Mouse (Mus musculus): Measurements from ENCODE around the gene Me1. TPM values are rescaled to one million over a fixed set of nuclear protein-coding genes. Genes with fewer than 3 reads are reported as not detected.

Gene Me1
- polyA plus RNA-seq, 1 experiment from 2014 or later = 33.3 TPM

DNA sequence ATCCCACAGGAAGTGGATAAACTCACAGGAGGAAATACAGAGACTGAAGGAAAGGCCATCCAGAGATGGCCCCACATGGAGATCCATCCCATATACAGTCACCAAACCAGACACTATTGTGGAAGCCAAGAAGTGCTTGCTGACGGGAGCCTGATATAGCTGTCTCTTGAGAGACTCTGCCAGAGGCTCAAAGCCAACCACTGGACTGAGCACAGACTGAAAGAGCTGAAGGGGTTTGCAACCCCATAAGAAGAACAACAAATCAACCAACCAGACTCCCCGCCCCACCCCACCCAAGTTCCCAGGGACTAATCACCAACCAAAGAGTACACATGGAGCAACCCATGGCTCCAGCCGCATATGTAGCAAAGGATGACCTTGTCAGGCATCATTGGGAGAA lies 19.5 kb downstream of the Me1 start:
- Histone ChIP-seq H3K4me2 (ENCODE audit: low read length) (no peak overlapping the region), H3K4me3 (ENCODE audit: control insufficient read depth in 1 of 2, insufficient read depth in 1 of 2, low read depth in 1 of 2, low read length in 2 of 2) (no peak overlapping the region), H3K9ac (ENCODE audit: low read length) (no peak overlapping the region), H3K4me1 (ENCODE audit: control insufficient read depth in 2 of 2, insufficient read depth in 2 of 2, low read length in 2 of 2) (no peaks in the 10 kb centered on the region; a peak in 2 of 4 replicates), H3K27me3 (ENCODE audit: control insufficient read depth, insufficient read depth, low read length) (no peaks in the 10 kb centered on the region), H3K36me3 (ENCODE audit: control insufficient read depth, insufficient read depth, low read length) (0 out of 2 replicates have a peak, but pooled peaks cover 2% of the 10 kb centered on the region), H3K27ac (replicated peaks in 1 of 2; ENCODE audit: control insufficient read depth in 1 of 2, insufficient read depth in 1 of 2, low read depth in 2 of 2, low read length in 2 of 2) (no peak overlapping the region), H3K9me3 (ENCODE audit: control insufficient read depth, low read length) (no peaks in the 10 kb centered on the region)
- 77% methylated on average over 3 of the region's 3 CpGs for WGBS
- ATAC-seq (ENCODE audit: insufficient number of reproducible peaks, insufficient read depth, low FRiP score, low read depth) = no peak

DNA sequence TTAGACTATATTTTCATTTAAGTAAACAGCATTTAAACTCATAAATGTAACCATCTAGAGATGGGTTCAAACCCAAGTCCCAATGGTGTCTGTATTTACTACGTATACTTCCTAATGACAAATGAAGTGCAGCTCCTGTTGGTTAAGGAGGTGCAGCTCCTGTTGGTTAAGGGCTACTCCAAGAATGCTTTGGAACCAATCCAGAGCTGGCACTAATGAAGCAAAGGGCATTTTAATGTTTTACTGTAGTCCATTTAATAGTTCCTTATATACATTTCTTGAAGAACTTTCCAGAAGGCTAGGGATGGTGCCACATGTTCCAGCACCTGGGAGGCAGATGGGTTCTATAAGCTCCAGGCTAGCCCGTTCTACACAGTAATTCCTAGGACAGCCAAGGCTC lies 20.3 kb downstream of the Me1 start:
- no peak overlapping the region for H3K4me2 ChIP-seq (ENCODE audit: low read length)
- H3K9me3 ChIP-seq (ENCODE audit: control insufficient read depth, low read length) = no peaks in the 10 kb centered on the region
- no peak overlapping the region for H3K27ac ChIP-seq (replicated peaks in 1 of 2; ENCODE audit: control insufficient read depth in 1 of 2, insufficient read depth in 1 of 2, low read depth in 2 of 2, low read length in 2 of 2)
- H3K4me1 ChIP-seq (ENCODE audit: control insufficient read depth in 2 of 2, insufficient read depth in 2 of 2, low read length in 2 of 2) = no peaks in the 10 kb centered on the region; a peak in 2 of 4 replicates
- H3K9ac ChIP-seq (ENCODE audit: low read length) = no peak overlapping the region
- no peak for ATAC-seq (ENCODE audit: insufficient number of reproducible peaks, insufficient read depth, low FRiP score, low read depth)
- 0 out of 2 replicates have a peak, but pooled peaks cover 2% of the 10 kb centered on the region for H3K36me3 ChIP-seq (ENCODE audit: control insufficient read depth, insufficient read depth, low read length)
- 89% methylated on average over 2 of the region's 2 CpGs for WGBS
- H3K27me3 ChIP-seq (ENCODE audit: control insufficient read depth, insufficient read depth, low read length) = no peaks in the 10 kb centered on the region
- no peak overlapping the region for H3K4me3 ChIP-seq (ENCODE audit: control insufficient read depth in 1 of 2, insufficient read depth in 1 of 2, low read depth in 1 of 2, low read length in 2 of 2)

DNA sequence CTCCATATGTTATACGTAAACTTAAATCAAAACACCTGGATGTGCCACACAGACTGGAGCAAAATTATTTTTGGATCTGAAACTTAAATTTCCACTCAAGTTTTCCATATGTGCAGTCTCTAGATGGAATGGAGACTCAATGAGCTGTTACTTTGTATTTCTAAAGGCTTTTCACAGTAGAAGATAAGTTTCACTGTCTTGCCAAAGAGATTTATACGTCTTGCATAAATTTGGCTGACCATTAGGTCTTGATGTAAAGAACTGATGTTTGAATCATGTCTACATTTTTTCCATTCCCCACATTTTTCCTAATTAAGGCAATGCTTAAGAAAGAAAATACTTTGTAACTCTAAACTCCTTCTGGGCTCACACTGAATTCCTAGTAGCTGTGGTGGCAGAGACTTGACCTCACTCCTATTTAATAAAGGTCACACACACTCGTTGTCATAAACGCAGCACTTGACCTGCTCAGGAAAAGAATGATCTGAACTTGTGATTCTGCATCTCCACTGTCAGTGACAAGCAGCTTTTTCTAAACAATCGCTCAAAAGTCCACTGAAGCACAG lies 22.8 kb downstream of the Me1 start:
- H3K27ac ChIP-seq (replicated peaks in 1 of 2; ENCODE audit: control insufficient read depth in 1 of 2, insufficient read depth in 1 of 2, low read depth in 2 of 2, low read length in 2 of 2) = peak overlapping the region in 1 of 2 experiments; percentile 55; a peak in 1 of 4 replicates
- no peaks in the 10 kb centered on the region for H3K9me3 ChIP-seq (ENCODE audit: control insufficient read depth, low read length)
- no peak overlapping the region for H3K4me2 ChIP-seq (ENCODE audit: low read length)
- 57% methylated on average over 5 of the region's 5 CpGs for WGBS
- H3K27me3 ChIP-seq (ENCODE audit: control insufficient read depth, insufficient read depth, low read length) = no peaks in the 10 kb centered on the region
- H3K9ac ChIP-seq (ENCODE audit: low read length) = no peak overlapping the region
- H3K4me1 ChIP-seq (ENCODE audit: control insufficient read depth in 2 of 2, insufficient read depth in 2 of 2, low read length in 2 of 2) = peaks cover 3 to 10% of the 10 kb centered on the region in 2 experiments
- H3K36me3 ChIP-seq (ENCODE audit: control insufficient read depth, insufficient read depth, low read length) = 0 out of 2 replicates have a peak, but pooled peaks cover 2% of the 10 kb centered on the region
- no peak for ATAC-seq (ENCODE audit: insufficient number of reproducible peaks, insufficient read depth, low FRiP score, low read depth)
- H3K4me3 ChIP-seq (ENCODE audit: control insufficient read depth in 1 of 2, insufficient read depth in 1 of 2, low read depth in 1 of 2, low read length in 2 of 2) = no peak overlapping the region

DNA sequence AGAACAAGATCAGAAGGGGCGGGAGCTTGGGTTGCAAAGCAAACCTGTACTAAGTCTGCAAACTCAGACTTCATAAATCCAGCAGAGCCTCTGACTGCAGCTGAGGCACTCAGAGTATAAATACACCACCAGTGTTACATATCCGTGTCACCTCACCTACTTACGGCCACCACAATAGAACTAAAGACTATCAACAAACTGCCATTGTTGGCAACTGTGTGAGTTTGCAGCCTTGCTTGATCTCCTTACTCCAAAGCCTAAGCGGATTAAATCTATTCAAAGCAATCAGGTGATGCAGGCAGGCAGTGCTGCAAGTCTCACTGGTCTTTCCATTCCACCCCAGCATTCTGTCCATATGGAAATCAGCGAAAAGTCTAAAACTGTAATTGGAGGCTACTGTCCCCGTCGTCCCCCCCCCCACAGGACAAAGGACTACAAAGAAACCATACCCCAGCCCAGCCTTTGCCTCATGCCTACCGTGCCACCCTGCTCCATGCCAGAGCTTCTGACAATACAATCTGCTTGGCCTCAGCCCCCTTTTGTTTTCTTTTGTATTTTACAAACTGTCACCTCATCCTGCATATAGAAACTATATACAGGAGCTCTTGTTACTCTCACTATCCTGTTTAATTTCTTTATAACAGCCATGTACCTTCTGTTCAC lies 27.0 kb downstream of the Me1 start:
- Histone ChIP-seq H3K4me1 (ENCODE audit: control insufficient read depth in 2 of 2, insufficient read depth in 2 of 2, low read length in 2 of 2) (peaks cover 5 to 15% of the 10 kb centered on the region in 2 experiments), H3K36me3 (ENCODE audit: control insufficient read depth, insufficient read depth, low read length) (no peaks in the 10 kb centered on the region), H3K4me3 (ENCODE audit: control insufficient read depth in 1 of 2, insufficient read depth in 1 of 2, low read depth in 1 of 2, low read length in 2 of 2) (no peak overlapping the region), H3K27me3 (ENCODE audit: control insufficient read depth, insufficient read depth, low read length) (no peaks in the 10 kb centered on the region), H3K27ac (replicated peaks in 1 of 2; ENCODE audit: control insufficient read depth in 1 of 2, insufficient read depth in 1 of 2, low read depth in 2 of 2, low read length in 2 of 2) (peak overlapping the region; percentile 67 to 70), H3K9ac (ENCODE audit: low read length) (peak overlapping the region; percentile 21; the same call in 1 of the 2 replicates), H3K4me2 (ENCODE audit: low read length) (no peak overlapping the region; the same call in 1 of the 2 replicates), H3K9me3 (ENCODE audit: control insufficient read depth, low read length) (no peaks in the 10 kb centered on the region)
- no peak for ATAC-seq (ENCODE audit: insufficient number of reproducible peaks, insufficient read depth, low FRiP score, low read depth)
- 40% methylated on average over 8 of the region's 8 CpGs for WGBS

DNA sequence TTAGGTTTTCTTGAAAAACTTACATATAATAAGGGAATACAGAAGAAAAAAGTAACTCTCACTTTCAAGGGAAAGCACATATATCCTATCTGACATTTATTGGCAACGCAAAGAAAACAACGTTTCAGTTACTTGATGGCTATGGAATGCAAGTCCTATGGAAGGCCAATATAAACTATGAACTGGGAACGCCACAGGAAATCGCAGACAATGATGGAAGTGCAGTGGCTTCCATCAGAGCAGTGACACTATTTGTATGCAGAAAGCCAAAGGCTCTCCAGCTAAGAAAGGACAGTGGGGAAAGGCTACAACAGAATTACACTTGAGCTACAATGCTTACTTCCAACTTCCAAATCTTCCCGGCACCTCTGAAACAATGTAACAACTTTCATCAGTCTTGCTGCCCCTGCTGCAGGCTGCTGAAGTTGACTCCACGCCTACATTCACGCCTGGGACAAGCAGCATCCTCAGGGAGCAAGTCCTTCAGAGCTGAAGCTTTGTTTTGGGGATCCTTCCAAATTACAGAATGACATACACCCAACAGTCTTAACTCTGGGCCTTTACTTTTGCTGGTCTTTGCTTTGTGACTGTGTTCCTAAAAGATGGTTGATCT lies 28.5 kb downstream of the Me1 start:
- no peak for ATAC-seq (ENCODE audit: insufficient number of reproducible peaks, insufficient read depth, low FRiP score, low read depth)
- H3K27ac ChIP-seq (replicated peaks in 1 of 2; ENCODE audit: control insufficient read depth in 1 of 2, insufficient read depth in 1 of 2, low read depth in 2 of 2, low read length in 2 of 2) = peak overlapping the region; percentile 70 to 73
- H3K4me2 ChIP-seq (ENCODE audit: low read length) = no peak overlapping the region
- H3K9me3 ChIP-seq (ENCODE audit: control insufficient read depth, low read length) = no peaks in the 10 kb centered on the region
- 69% methylated on average over 7 of the region's 7 CpGs for WGBS
- no peak overlapping the region for H3K4me3 ChIP-seq (ENCODE audit: control insufficient read depth in 1 of 2, insufficient read depth in 1 of 2, low read depth in 1 of 2, low read length in 2 of 2)
- no peaks in the 10 kb centered on the region for H3K27me3 ChIP-seq (ENCODE audit: control insufficient read depth, insufficient read depth, low read length)
- no peak overlapping the region for H3K9ac ChIP-seq (ENCODE audit: low read length)
- H3K36me3 ChIP-seq (ENCODE audit: control insufficient read depth, insufficient read depth, low read length) = no peaks in the 10 kb centered on the region
- peaks cover 5 to 15% of the 10 kb centered on the region in 2 experiments for H3K4me1 ChIP-seq (ENCODE audit: control insufficient read depth in 2 of 2, insufficient read depth in 2 of 2, low read length in 2 of 2)

DNA sequence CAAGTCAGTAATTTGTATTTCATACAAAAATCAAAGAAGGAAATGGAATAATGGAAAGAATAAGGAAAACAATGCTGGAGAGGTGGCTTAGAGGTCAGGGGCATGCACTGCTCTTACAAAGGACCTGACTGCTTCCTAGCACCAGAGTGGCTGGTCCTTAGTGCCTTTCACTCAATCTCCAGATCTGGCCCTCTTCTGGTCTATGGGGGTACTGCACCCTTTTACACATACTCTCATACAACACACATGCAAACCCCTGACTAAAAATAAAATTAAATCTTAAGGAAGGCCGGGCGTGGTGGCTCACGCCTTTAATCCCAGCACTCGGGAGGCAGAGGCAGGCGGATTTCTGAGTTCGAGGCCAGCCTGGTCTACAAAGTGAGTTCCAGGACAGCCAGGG lies 34.1 kb downstream of the Me1 start:
- ATAC-seq (ENCODE audit: insufficient number of reproducible peaks, insufficient read depth, low FRiP score, low read depth) = no peak
- Histone ChIP-seq H3K27me3 (ENCODE audit: control insufficient read depth, insufficient read depth, low read length) (no peaks in the 10 kb centered on the region), H3K4me1 (ENCODE audit: control insufficient read depth in 2 of 2, insufficient read depth in 2 of 2, low read length in 2 of 2) (no peaks in the 10 kb centered on the region), H3K4me3 (ENCODE audit: control insufficient read depth in 1 of 2, insufficient read depth in 1 of 2, low read depth in 1 of 2, low read length in 2 of 2) (no peak overlapping the region), H3K9me3 (ENCODE audit: control insufficient read depth, low read length) (0 out of 2 replicates have a peak, but pooled peaks cover 3% of the 10 kb centered on the region), H3K27ac (replicated peaks in 1 of 2; ENCODE audit: control insufficient read depth in 1 of 2, insufficient read depth in 1 of 2, low read depth in 2 of 2, low read length in 2 of 2) (no peak overlapping the region), H3K9ac (ENCODE audit: low read length) (no peak overlapping the region), H3K4me2 (ENCODE audit: low read length) (no peak overlapping the region), H3K36me3 (ENCODE audit: control insufficient read depth, insufficient read depth, low read length) (no peaks in the 10 kb centered on the region)
- WGBS = 94% methylated on average over 6 of the region's 6 CpGs

DNA sequence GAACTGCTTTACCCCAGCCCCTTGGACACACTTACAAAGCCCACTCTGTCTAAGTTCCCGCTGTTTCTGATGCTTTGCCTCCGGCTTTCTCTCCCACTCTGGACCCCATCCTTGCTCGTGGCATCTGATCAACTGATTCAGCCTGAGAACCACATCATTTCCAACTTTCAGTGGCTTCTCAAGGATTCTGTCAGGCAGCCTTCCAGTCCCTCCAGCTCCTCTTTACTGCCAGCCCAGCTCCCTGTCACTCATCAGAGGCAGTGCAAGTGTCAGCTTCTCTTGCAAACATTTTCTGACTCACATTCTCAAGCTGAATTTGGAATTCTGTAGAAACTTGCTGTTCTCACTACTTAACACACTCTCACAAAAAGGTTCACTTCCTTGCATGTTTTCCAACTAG lies 34.5 kb downstream of the Me1 start:
- no peak for ATAC-seq (ENCODE audit: insufficient number of reproducible peaks, insufficient read depth, low FRiP score, low read depth)
- Histone ChIP-seq H3K4me2 (ENCODE audit: low read length) (no peak overlapping the region), H3K27me3 (ENCODE audit: control insufficient read depth, insufficient read depth, low read length) (no peaks in the 10 kb centered on the region), H3K36me3 (ENCODE audit: control insufficient read depth, insufficient read depth, low read length) (no peaks in the 10 kb centered on the region), H3K4me3 (ENCODE audit: control insufficient read depth in 1 of 2, insufficient read depth in 1 of 2, low read depth in 1 of 2, low read length in 2 of 2) (no peak overlapping the region), H3K27ac (replicated peaks in 1 of 2; ENCODE audit: control insufficient read depth in 1 of 2, insufficient read depth in 1 of 2, low read depth in 2 of 2, low read length in 2 of 2) (no peak overlapping the region), H3K9me3 (ENCODE audit: control insufficient read depth, low read length) (0 out of 2 replicates have a peak, but pooled peaks cover 3% of the 10 kb centered on the region), H3K9ac (ENCODE audit: low read length) (no peak overlapping the region), H3K4me1 (ENCODE audit: control insufficient read depth in 2 of 2, insufficient read depth in 2 of 2, low read length in 2 of 2) (no peaks in the 10 kb centered on the region)
- 91% methylated on average over 3 of the region's 3 CpGs for WGBS

Measured in heart, embryonic 14.5 days (tissue).